Mouse (Mus musculus) kidney, embryonic 16.5 days (tissue): ENCODE data around the gene Pi16. TPM values are rescaled to one million over a fixed set of nuclear protein-coding genes. Genes with fewer than 3 reads are reported as not detected.

Source experiments
- ATAC-seq: fragments of 200-750 bp; cut with Nextera tagmentation; 2 replicates; pipeline ENCODE4 v1.8.0; 2017; ENCODE audit warnings: moderate TSS enrichment; ENCODE audit not compliant: low FRiP score, low TSS enrichment
- H3K27ac ChIP-seq: fragments of 300-500 bp; sonication (generic); 2 replicates; pipeline ENCODE4 v1.5.1; 2014; ENCODE audit warnings: low read length
- H3K27me3 ChIP-seq: fragments of 300-500 bp; sonication (generic); 2 replicates; pipeline ENCODE4 v1.6.1; 2014; ENCODE audit warnings: low read length, control low read depth, mixed read lengths; ENCODE audit not compliant: insufficient read depth
- H3K36me3 ChIP-seq: fragments of 300-500 bp; sonication (generic); 2 replicates; pipeline ENCODE4 v1.6.1; 2014; ENCODE audit warnings: low read length, control low read depth, mixed read lengths; ENCODE audit not compliant: insufficient read depth
- H3K4me1 ChIP-seq: fragments of 300-500 bp; sonication (generic); 2 replicates; pipeline ENCODE4 v1.6.1; 2014; ENCODE audit warnings: low read length, control low read depth, mixed read lengths; ENCODE audit not compliant: insufficient read depth
- H3K4me2 ChIP-seq: fragments of 300-500 bp; sonication (generic); replicated peaks from 2 replicates; pipeline ENCODE4 v1.6.1; 2014; ENCODE audit warnings: low read depth, low read length
- H3K4me3 ChIP-seq: fragments of 300-500 bp; sonication (generic); 2 replicates; pipeline ENCODE4 v1.5.1; 2014; ENCODE audit warnings: mild to moderate bottlenecking, low read length
- H3K9ac ChIP-seq: fragments of 300-500 bp; sonication (generic); replicated peaks from 2 replicates; pipeline ENCODE4 v1.6.1; 2014; ENCODE audit warnings: low read length
- H3K9me3 ChIP-seq: fragments of 300-500 bp; sonication (generic); 2 replicates; pipeline ENCODE4 v1.6.1; 2016; ENCODE audit warnings: low read length, control low read depth
- WGBS: fragments of 180-500 bp; shearing (Covaris S2); extraction: QIAGEN DNeasy Blood & Tissue Kit; methylation state at CpG from one replicate; pipeline ENCODE4 v1.1.7; 2014; 5-methylcytosine and 5-hydroxymethylcytosine counted together
- polyA plus RNA-seq: library from polyadenylated mRNA; unstranded; fragments of >200 nt; fragmentation: Nextera tagmentation; extraction: Ambion mirVana; gene quantifications from 2 replicates; pipeline ENCODE4 v1.2.1, GENCODE M21; 2015

Gene Pi16
- polyA plus RNA-seq, 1 experiment from 2014 or later = 3.1 TPM

DNA sequence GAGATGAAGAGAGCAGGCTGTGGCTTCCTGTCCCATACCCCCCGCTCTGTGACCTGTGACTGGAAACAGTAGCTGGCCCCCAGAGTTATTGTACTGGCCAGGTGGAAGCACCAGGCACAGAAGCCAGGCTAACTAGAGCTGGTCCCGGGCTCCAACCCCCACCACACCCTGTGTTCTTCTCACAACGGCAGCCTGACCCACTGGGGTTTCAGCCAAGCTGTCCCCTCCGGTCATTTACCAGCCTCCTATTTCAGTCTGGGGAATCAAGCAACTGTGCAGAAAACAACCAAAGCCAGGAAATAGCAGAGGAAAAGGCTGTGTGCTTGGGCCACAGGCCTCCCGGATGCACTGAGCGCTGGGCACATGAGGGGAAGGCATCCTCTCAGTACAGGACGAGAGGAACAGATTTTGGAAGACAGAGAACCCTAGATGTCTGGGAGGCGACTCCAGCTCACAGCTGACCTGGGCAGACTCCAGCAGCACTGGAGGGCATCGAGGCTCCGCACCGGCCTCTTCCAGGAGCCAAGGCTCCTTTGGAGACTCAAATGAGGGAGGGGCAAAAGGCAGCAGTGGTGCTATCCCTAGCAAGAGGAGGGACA lies 21.8 kb downstream of the Pi16 start:
- Histone ChIP-seq H3K36me3 (peaks cover 58% of the 10 kb centered on the region), H3K4me2 (no peak overlapping the region), H3K27me3 (no peaks in the 10 kb centered on the region), H3K4me3 (no peak overlapping the region), H3K9me3 (no peaks in the 10 kb centered on the region), H3K4me1 (peaks cover 38% of the 10 kb centered on the region), H3K27ac (peak overlapping the region; percentile 73), H3K9ac (peak overlapping the region; percentile 33; the same call in 1 of the 2 replicates)
- no peak for ATAC-seq
- 63% methylated on average over 11 of the region's 11 CpGs for WGBS

DNA sequence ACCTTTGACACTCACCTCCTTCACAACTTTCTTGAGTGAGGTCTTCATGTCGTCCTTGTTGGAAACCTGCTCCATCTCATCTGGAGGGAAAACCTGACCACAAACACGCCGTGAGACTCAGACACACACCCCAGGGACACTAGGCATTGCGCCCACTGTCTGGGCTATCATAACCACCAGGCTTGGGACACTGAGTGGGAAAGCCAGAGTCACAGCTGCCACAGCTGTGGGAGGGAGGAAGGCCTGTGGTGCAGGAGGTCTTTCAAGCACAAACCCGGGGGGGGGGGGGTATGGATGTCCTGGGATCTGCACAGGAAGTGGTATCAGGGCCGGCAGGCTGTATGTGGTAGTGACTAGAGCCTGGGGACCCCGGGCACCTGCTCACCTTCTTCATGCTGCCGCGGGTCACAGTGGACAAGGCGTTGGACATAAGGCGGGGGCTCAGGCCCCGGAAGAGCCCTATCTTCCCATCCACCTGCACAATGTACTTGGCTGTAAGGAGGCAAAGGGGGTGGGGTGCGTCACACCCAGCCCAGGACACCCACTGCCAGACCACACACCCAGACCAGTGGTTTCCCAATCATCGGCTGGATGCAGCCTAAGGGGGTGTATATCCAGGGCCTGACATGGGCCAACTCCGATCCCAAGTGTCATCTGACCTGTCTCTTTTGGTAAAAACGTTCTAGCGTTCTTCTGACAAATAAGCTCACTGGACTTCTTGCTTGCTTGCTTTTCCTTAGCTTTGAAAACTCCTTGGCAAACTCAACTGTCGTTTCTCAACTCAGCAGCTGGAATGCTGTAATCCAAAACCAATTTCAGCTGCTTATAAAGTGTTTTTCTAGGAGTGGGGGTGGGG lies 23.2 kb downstream of the Pi16 start:
- H3K27ac ChIP-seq = peak overlapping the region; percentile 89

DNA sequence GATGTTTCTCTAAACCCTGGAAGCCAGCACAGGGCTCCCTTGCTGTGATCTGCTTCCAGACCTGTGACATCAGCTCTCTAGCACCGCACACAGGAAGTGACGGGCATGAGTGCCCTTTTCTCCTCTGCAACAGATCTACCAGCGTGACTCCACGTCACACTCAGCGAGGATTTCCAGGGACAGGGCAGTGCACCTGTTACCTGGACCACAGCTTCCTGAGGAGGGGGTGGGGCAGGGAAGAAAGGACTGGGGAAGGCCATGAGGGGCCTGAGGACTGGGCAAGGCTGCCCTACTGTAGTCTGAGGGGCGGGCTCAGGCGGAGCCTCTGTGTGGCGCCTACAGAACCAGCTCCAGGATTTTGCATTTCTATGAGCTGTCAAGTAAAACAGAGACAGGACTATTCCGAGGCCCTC lies 24.1 kb downstream of the Pi16 start:
- peaks cover 38% of the 10 kb centered on the region for H3K36me3 ChIP-seq
- peak overlapping the region; percentile 41; the same call in 1 of the 2 replicates for H3K9ac ChIP-seq
- no peaks in the 10 kb centered on the region for H3K27me3 ChIP-seq
- 10% methylated on average over 9 of the region's 9 CpGs for WGBS
- H3K4me3 ChIP-seq = 0 out of 2 replicates have a peak overlapping the region, but pooled peaks have one; percentile 8
- H3K27ac ChIP-seq = peak overlapping the region; percentile 89
- peaks cover 54% of the 10 kb centered on the region for H3K4me1 ChIP-seq
- no peaks in the 10 kb centered on the region for H3K9me3 ChIP-seq
- peak; percentile 72 for ATAC-seq
- H3K4me2 ChIP-seq = peak overlapping the region; percentile 33

More for the DNA sequence above, 23.2 kb downstream of the Pi16 start:
- Histone ChIP-seq H3K4me2 (no peak overlapping the region), H3K36me3 (peaks cover 48% of the 10 kb centered on the region), H3K27me3 (no peaks in the 10 kb centered on the region), H3K4me1 (peaks cover 44% of the 10 kb centered on the region), H3K4me3 (no peak overlapping the region), H3K9ac (no peak overlapping the region), H3K9me3 (no peaks in the 10 kb centered on the region)
- WGBS = 73% methylated on average over 18 of the region's 18 CpGs
- ATAC-seq = 0 out of 2 replicates have a peak, but pooled peaks have one; percentile 16

DNA sequence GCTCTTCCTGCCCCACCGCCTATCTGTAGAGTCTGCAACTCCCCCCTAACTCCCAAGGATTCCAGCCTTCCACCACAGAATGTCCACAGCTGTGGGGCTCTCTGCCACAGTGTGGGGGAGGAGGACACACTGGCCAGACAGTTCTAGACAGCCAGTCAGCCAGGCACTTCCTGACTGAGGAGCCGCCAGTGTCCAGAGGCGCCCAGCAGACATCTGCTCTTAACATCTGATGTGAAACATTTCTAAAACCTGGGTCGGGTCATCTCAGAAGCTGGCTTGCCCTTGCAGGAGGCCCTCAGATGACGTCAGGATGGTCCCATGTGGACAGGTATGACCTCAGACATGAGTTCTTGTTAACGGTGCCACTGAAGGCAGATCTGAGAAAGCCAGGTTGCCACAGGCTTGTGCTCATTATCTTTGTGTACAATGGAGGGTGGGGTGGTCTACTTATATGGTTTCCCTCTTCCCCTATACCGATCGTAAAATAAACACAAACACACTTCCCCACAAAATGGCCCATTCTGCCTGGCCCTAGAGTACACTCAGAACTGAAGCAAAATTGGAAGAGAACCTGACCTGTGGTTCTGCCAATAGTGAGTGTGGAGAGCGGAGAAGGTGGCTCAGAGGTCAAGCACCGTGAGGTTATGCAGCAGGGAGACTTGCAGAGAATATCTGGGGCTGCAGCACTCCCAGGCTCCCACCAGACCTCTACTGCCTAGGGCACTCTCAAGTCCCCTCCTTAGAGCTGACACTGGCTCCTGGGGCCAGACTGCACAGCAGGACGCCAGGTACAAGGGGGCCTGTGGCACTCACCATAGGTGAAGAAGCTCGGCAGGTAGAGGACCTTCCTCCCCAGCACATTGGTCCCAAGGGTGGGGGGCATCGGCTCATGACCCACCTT lies 24.8 kb downstream of the Pi16 start:
- H3K4me3 ChIP-seq = no peak overlapping the region
- peaks cover 31% of the 10 kb centered on the region for H3K36me3 ChIP-seq
- 29% methylated on average over 13 of the region's 13 CpGs for WGBS
- ATAC-seq = peak; percentile 87
- 0 out of 2 replicates have a peak overlapping the region, but pooled peaks have one; percentile 41 for H3K9ac ChIP-seq
- no peaks in the 10 kb centered on the region for H3K9me3 ChIP-seq
- H3K27me3 ChIP-seq = no peaks in the 10 kb centered on the region
- H3K27ac ChIP-seq = peak overlapping the region; percentile 89
- peaks cover 54% of the 10 kb centered on the region for H3K4me1 ChIP-seq
- peak overlapping the region; percentile 33; the same call in 1 of the 2 replicates for H3K4me2 ChIP-seq

DNA sequence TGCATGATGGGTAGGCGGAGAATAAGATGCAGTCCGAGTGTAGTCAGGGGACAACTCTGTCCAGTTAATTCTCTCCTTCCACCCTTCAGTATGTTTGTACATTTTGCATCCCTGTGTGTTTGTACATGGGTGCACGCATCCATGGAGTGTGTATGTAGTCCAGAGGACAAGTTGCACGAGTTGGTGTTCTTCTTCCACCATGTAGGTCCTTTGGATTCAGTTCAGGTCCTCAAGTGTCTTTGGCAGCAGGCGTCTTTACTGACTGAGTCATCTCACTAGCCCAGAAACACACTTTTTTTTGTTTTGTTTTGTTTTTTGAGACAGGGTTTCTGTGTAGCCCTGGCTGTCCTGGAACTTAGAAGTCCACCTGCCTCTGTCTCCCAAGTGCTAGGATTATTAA lies 25.8 kb downstream of the Pi16 start:
- ATAC-seq = no peak
- no peak overlapping the region for H3K4me3 ChIP-seq
- no peak overlapping the region for H3K9ac ChIP-seq
- no peaks in the 10 kb centered on the region for H3K9me3 ChIP-seq
- H3K36me3 ChIP-seq = peaks cover 24% of the 10 kb centered on the region
- H3K4me2 ChIP-seq = no peak overlapping the region
- no peak overlapping the region for H3K27ac ChIP-seq
- H3K4me1 ChIP-seq = peaks cover 56% of the 10 kb centered on the region
- no peaks in the 10 kb centered on the region for H3K27me3 ChIP-seq
- 83% methylated on average over 5 of the region's 5 CpGs for WGBS

DNA sequence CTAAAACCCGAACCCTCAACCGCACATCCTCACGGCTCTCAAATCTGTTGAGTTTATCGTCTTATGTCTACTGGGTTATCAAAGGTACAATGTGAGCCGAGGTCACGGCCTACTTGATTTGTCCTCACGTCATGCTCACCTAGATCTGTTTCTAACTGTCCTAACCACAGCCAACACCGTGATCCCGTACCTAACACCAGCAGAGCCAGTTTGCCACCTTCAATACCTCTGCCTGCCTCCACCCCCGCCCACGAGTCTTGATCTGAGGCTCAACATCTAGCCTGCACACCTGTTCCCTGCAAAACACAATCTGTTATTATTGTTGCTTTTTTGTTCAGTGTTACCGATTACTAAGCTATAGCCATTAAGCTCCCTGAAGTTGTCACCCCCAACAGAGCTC lies 27.8 kb downstream of the Pi16 start:
- H3K4me1 ChIP-seq = peaks cover 51% of the 10 kb centered on the region
- 94% methylated on average over 12 of the region's 12 CpGs for WGBS
- H3K27ac ChIP-seq = no peak overlapping the region
- no peak overlapping the region for H3K4me3 ChIP-seq
- no peaks in the 10 kb centered on the region for H3K27me3 ChIP-seq
- H3K9me3 ChIP-seq = no peaks in the 10 kb centered on the region
- ATAC-seq = no peak
- H3K9ac ChIP-seq = no peak overlapping the region
- 0 out of 2 replicates have a peak, but pooled peaks cover 4% of the 10 kb centered on the region for H3K36me3 ChIP-seq
- H3K4me2 ChIP-seq = no peak overlapping the region

DNA sequence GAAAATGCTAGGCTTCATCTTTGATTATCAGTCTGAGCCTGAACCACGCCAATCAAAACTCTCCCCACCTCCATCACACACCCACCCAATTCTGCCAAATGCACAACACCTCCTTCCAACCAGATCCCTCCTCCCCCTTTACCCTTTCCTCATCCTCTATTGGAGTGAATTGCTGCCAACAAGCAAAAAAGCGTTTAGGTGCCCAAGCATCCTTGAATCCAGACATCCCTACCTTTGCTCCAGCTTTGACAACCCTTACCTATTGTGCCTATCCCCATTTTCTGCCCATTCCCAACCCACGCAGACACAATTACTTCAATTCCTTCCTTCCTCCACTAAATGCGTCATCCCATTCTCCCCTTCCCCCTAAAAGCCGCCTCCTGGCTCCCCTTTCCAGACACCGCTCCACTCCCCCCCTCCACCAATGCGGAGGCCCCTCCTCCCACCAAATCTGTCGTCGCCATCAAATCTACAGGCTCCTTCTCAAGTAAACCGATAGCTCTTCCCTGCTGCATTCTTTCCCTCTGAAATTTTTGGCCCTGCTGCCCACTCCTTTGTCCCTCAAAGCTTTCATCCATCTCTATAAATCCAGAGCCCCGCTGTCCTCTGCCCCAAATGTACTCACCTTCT lies 29.1 kb downstream of the Pi16 start:
- Histone ChIP-seq H3K4me2 (peak overlapping the region; percentile 68), H3K9me3 (no peaks in the 10 kb centered on the region), H3K27me3 (no peaks in the 10 kb centered on the region), H3K9ac (peak overlapping the region; percentile 94), H3K4me3 (peak overlapping the region; percentile 88), H3K4me1 (peaks cover 38% of the 10 kb centered on the region), H3K27ac (peak overlapping the region; percentile 98), H3K36me3 (0 out of 2 replicates have a peak, but pooled peaks cover 4% of the 10 kb centered on the region)
- no peak for ATAC-seq
- 5% methylated on average over 11 of the region's 11 CpGs for WGBS

DNA sequence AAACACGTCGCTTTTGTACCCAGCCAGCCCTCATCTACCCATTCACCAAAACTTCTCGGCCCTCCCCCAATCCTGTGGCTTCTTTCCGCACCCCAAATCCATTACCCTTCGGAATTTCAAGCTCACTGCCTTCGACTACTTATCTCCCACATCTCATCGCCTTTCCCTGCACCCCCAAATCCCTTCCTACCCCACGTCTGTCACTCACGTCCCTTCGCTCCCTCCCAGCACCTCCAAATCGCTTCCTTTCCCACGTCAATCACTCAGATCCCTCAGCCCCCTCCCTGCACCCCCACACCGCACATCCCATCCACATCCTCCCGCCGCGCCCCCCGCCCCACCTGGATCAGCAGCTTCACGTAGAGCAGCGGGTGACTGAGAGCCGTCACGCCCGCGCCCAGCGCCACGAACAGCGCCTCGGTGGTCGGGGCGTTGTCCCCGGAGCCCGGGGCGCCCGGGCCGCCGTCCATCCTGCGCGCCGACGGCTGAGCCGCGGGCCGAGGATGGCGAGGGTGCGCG lies 29.7 kb downstream of the Pi16 start:
- H3K4me3 ChIP-seq = peak overlapping the region; percentile 88
- H3K9ac ChIP-seq = peak overlapping the region; percentile 94
- no peaks in the 10 kb centered on the region for H3K27me3 ChIP-seq
- peak overlapping the region; percentile 68 for H3K4me2 ChIP-seq
- peak overlapping the region; percentile 98 for H3K27ac ChIP-seq
- WGBS = under 1% methylated on average over 44 of the region's 45 CpGs
- peaks cover 32% of the 10 kb centered on the region for H3K4me1 ChIP-seq
- H3K9me3 ChIP-seq = no peaks in the 10 kb centered on the region
- no peak for ATAC-seq
- H3K36me3 ChIP-seq = 0 out of 2 replicates have a peak, but pooled peaks cover 4% of the 10 kb centered on the region
